Mouse (Mus musculus): ENCODE data around the gene Spata20. TPM values are rescaled to one million over a fixed set of nuclear protein-coding genes. Genes with fewer than 3 reads are reported as not detected.

Gene Spata20
- total and polyA plus RNA-seq, 3 experiments, result not detected

GRCm38 (mm10) chr11:94501482-94501881, 15.5 kb upstream of the Spata20 start:
- Histone ChIP-seq H3K4me1 (ENCODE audit: control insufficient read depth in 1 of 2, insufficient read depth in 2 of 2, low read length in 2 of 2) (no peaks in the 10 kb centered on the region), H3K9me3 (replicated peaks; ENCODE audit: insufficient read depth, low read length) (no peaks in the 10 kb centered on the region), H3K27me3 (ENCODE audit: control insufficient read depth in 1 of 2, insufficient read depth in 2 of 2, low read length in 2 of 2) (peaks cover 39 to 46% of the 10 kb centered on the region in 2 experiments), H3K9ac (ENCODE audit: control insufficient read depth, low read depth, low read length, poor library complexity, severe bottlenecking) (no peak overlapping the region), H3K4me3 (ENCODE audit: control insufficient read depth in 1 of 2, insufficient read depth in 1 of 2, low read depth in 2 of 2, low read length in 2 of 2) (no peak overlapping the region), H3K79me2 (ENCODE audit: control insufficient read depth, insufficient read depth, low read length, poor library complexity) (no peaks in the 10 kb centered on the region), H3K36me3 (ENCODE audit: control insufficient read depth in 1 of 2, insufficient read depth in 2 of 2, low read length in 2 of 2) (no peaks in the 10 kb centered on the region), H3K27ac (ENCODE audit: control insufficient read depth, low read depth, low read length) (no peak overlapping the region)
- no peak for TF ChIP-seq GABPA (IDR thresholded peaks at IDR 0.05; ENCODE audit: low read depth, low read length)
- TF ChIP-seq POLR2AphosphoS2 (IDR thresholded peaks at IDR 0.05; ENCODE audit: low read length), result no peak
- no peak for TF ChIP-seq UBTF (IDR thresholded peaks at IDR 0.05; ENCODE audit: borderline replicate concordance, insufficient read depth, low read depth, low read length)
- no peak for DNase-seq (ENCODE audit: low read depth, low spot score)

GRCm38 (mm10) chr11:94500362-94500761, 14.4 kb upstream of the Spata20 start:
- no peaks in the 10 kb centered on the region for H3K4me1 ChIP-seq (ENCODE audit: control insufficient read depth in 1 of 2, insufficient read depth in 2 of 2, low read length in 2 of 2)
- peaks cover 39 to 42% of the 10 kb centered on the region in 2 experiments for H3K27me3 ChIP-seq (ENCODE audit: control insufficient read depth in 1 of 2, insufficient read depth in 2 of 2, low read length in 2 of 2)
- no peak for DNase-seq (ENCODE audit: low read depth, low spot score)
- H3K36me3 ChIP-seq (ENCODE audit: control insufficient read depth in 1 of 2, insufficient read depth in 2 of 2, low read length in 2 of 2), result no peaks in the 10 kb centered on the region
- H3K79me2 ChIP-seq (ENCODE audit: control insufficient read depth, insufficient read depth, low read length, poor library complexity), result no peaks in the 10 kb centered on the region
- H3K4me3 ChIP-seq (ENCODE audit: control insufficient read depth in 1 of 2, insufficient read depth in 1 of 2, low read depth in 2 of 2, low read length in 2 of 2), result no peak overlapping the region
- no peak for TF ChIP-seq MAFK (IDR thresholded peaks at IDR 0.05; ENCODE audit: borderline replicate concordance, low read depth, low read length)
- no peak for TF ChIP-seq KAT2A (conservative IDR thresholded peaks at IDR 0.05; ENCODE audit: low read depth, low read length)
- no peak for TF ChIP-seq USF1 (IDR thresholded peaks at IDR 0.05; ENCODE audit: low read depth, low read length)
- TF ChIP-seq UBTF (IDR thresholded peaks at IDR 0.05; ENCODE audit: borderline replicate concordance, insufficient read depth, low read depth, low read length), result no peak
- no peak overlapping the region for H3K9ac ChIP-seq (ENCODE audit: control insufficient read depth, low read depth, low read length, poor library complexity, severe bottlenecking)
- H3K27ac ChIP-seq (ENCODE audit: control insufficient read depth, low read depth, low read length), result no peak overlapping the region
- H3K9me3 ChIP-seq (replicated peaks; ENCODE audit: insufficient read depth, low read length), result no peaks in the 10 kb centered on the region

- H3K27me3 ChIP-seq (ENCODE audit: control insufficient read depth in 1 of 2, insufficient read depth in 2 of 2, low read length in 2 of 2), result peaks cover 35 to 40% of the 10 kb centered on the region in 2 experiments
- TF ChIP-seq POLR2AphosphoS2 (IDR thresholded peaks at IDR 0.05; ENCODE audit: low read length), result no peak
- no peak for TF ChIP-seq ZKSCAN1 (IDR thresholded peaks at IDR 0.05; ENCODE audit: low read depth, low read length)
- TF ChIP-seq MAFK (IDR thresholded peaks at IDR 0.05; ENCODE audit: borderline replicate concordance, low read depth, low read length), result no peak
- no peak for TF ChIP-seq CHD2 (IDR thresholded peaks at IDR 0.05; ENCODE audit: low read length)
- DNase-seq (ENCODE audit: low read depth, low spot score), result no peak
These were observed 13.7 kb upstream of the Spata20 start, which contains the start of gene Epn3 for GRCm38 (mm10) chr11:94499661-94500152. Gene Epn3, minus strand, starts transcription at chr11:94499974.

More at GRCm38 (mm10) chr11:94499661-94500152, 13.7 kb upstream of the Spata20 start, which contains the start of gene Epn3:
- no peaks in the 10 kb centered on the region for H3K4me1 ChIP-seq (ENCODE audit: control insufficient read depth in 1 of 2, insufficient read depth in 2 of 2, low read length in 2 of 2)
- H3K9me3 ChIP-seq (replicated peaks; ENCODE audit: insufficient read depth, low read length), result no peaks in the 10 kb centered on the region
- no peaks in the 10 kb centered on the region for H3K36me3 ChIP-seq (ENCODE audit: control insufficient read depth in 1 of 2, insufficient read depth in 2 of 2, low read length in 2 of 2)
- no peak within 1 kb of the TSS for H3K4me3 ChIP-seq (ENCODE audit: control insufficient read depth in 1 of 2, insufficient read depth in 1 of 2, low read depth in 2 of 2, low read length in 2 of 2)
- H3K27ac ChIP-seq (ENCODE audit: control insufficient read depth, low read depth, low read length), result no peak within 1 kb of the TSS
- no peaks in the 10 kb centered on the region for H3K79me2 ChIP-seq (ENCODE audit: control insufficient read depth, insufficient read depth, low read length, poor library complexity)
- no peak within 1 kb of the TSS for H3K9ac ChIP-seq (ENCODE audit: control insufficient read depth, low read depth, low read length, poor library complexity, severe bottlenecking)

Measured in MEL (cell line).